Mouse (Mus musculus) c-Kit-positive CD71-negative TER-119-negative erythroid progenitor cells, embryonic 14.5 days (primary cell): ENCODE measurements around the gene Gm10188.

Experiments used
- DNase-seq: peaks from one replicate; pipeline ENCODE4 v3.0.0-alpha.2; 2013; ENCODE audit warnings: low read depth

Gm10188 gene

DNA sequence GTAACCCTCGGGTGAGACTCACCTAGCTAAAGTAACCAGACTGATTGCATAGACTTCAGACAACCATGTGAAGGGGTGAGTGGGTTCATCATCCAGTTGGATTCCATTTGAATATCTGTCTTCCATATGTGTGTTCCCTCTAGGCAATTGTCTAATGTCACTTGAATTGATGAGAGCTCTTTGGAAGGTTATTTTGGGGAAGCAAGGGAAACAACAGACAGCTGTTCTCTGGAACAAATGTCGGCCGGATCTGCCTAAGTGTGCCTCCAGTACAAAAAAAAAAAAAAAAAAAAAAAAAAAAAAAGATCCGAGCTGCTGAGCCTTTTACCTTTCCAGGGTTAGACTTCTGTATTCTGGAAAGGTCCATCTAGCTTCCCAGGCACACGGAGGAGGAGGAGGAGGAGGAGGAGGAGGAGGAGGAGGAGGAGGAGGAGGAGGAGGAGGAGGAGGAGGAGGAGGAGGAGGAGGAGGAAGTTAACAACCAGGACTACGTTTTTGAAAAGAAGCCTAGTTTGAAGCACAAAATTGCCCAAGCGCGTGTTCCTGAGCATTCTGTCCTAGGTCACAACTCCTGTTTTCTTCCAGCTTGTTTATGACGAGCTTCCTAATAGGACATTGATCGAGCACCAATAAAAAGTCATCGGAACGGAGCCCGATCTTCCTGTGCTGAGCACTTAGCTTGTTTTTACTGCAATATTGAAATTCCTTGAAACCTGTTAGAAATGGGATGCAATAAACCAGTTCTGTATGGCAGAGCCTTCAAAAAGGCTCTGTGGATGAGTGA, 3.1 kb downstream of the Gm10188 start:
- no peak for DNase-seq

DNA sequence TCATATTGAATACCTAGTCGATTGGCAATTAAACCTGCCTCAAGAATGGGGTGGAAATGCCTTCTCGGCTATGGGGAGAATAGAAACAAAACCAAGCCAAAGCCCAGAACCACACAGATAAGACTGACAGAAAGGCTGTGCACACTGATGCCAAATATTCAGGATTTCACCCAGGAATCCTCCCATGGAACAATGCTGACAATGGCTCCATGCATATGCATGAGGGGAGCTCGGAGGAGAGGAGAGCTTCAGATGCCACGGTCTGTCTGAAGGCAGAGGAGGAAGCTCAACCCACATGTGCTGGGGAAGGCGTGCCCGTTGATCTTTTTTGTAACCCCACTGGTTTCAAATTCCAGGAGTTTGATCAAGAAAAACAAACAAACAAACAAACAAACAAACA, 7.4 kb downstream of the Gm10188 start:
- no peak for DNase-seq

DNA sequence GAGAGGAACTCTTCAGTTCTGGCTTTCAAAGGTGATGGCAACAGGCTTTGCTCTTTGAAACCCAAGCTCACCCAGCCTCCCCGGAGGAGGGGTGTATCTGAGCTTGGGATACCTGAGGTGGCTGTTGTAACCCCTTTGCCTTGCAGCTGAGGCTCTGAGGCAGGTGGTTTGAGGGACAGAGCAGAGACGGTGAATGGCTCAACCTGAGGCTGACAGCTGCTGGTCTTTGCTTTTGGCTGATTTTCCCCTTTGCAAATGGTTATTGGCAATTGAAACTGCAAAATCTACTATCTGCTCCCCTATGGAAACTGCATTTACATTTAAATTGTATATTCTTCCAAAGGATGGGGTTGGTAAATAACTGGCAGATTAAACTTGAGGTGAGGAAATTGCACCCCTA, 7.9 kb downstream of the Gm10188 start:
- DNase-seq: no peak

- no peak for DNase-seq
Observed at GRCm38 (mm10) chr1:132216276-132216675, 13.3 kb downstream of the Gm10188 start.

GRCm38 (mm10) chr1:132213076-132213475, 16.5 kb downstream of the Gm10188 start:
- no peak for DNase-seq

DNA sequence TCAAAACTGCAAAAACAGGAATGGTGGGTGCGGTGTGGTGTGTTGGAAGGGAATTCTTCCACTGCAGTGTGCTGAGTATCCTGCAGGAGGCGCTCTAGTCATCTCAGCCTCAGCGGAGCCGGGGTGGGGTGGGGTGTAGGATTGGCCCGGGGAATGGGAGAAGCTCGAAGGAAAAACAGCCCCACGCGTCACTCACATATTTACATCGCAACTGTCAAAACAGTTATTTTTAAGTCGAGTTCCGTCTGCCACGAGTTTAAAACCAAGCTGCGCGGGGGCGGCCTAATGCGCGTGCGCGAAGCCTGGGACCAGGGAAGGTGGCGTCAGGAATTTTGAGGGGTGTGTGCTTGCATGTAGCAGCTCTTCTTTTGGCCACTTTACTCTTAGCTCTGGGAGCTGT, 17.3 kb downstream of the Gm10188 start:
- DNase-seq: no peak

GRCm38 (mm10) chr1:132211672-132212071, 17.9 kb downstream of the Gm10188 start:
- no peak for DNase-seq

DNA sequence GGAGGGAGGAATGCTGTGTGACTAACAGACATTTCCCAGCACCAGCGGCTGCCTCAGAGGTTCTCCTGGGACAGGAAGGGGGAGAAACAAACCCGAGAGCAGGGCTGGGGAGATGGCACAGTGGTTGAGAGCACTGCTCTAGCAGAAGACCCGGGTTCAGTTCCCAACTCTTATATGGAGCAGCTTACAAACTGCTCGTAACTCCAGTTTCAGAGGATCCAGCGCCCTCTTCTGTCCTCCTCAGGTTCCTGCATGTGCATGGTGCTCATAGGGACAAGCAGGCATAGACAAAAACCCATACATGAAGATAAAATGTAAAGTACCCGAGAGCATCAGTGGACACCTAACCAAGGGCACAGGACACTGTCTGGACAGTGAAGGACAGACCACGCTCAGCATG, 18.6 kb downstream of the Gm10188 start:
- peak; percentile 45 for DNase-seq

- DNase-seq: no peak
Observed at GRCm38 (mm10) chr1:132209400-132209799, 20.2 kb downstream of the Gm10188 start.

DNA sequence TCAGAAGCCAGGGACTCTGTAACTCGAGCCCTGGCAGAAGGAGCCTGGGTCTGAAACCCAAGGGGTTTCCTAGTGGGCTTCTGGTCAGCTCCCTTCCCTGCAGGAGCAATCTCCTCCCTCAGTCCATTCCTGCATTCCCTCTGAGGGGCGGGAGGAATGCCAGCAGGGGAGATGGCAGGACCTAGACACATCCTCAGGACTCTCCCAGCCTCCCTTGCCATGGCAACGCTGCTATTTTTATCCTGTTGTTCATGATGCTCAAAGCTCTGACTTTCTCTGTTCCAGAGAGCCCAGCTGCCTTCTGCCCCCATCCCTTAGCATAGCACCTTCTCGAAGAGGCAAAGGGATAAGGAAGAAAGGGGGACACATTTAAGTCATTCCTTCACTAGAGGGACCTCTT, 21.4 kb downstream of the Gm10188 start:
- no peak for DNase-seq

- DNase-seq: no peak
Observed at GRCm38 (mm10) chr1:132206828-132207227, 22.7 kb downstream of the Gm10188 start.

DNA sequence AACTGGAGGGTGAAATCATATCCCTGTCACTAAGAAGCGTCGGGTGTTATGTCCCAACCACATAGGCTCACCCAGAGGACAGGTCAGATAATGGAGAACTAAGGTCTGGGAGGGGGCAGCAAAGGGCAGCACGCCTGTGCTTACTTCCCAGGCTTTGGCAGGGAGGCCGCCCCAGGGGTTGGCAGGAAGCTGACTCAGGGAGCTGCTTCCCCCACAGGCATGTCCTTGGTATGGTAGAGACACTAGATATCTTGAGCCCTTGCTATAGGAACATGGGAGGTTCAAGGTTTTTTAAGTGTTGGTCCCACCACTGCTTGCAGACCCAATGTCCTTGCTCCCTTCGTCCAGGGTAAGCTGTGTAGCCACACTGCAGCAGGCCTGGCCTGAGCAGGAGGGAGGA, 23.6 kb downstream of the Gm10188 start:
- no peak for DNase-seq

- no peak for DNase-seq
Observed at GRCm38 (mm10) chr1:132202771-132203170, 26.8 kb downstream of the Gm10188 start.

DNA sequence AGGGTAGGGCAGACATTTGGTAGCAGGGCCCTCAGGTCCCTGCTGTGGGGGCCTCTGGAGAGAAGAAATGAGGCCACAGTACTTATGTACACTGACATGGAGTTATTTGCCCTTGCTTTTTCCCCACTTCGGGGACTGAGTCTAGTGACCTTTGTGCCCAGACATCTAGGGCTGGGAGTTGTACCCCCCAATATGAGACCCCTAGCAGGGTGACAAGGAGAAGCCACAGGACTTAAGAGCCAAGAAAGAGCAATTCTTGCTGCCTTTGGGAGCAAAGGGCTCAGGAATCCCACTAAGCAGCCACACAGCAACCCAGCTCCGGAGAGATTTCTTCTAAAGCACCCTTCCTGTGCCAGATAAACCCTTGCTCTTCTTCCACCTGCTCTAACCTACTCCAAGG, 27.6 kb downstream of the Gm10188 start:
- no peak for DNase-seq

GRCm38 (mm10) chr1:132201511-132201860, 28.1 kb downstream of the Gm10188 start:
- no peak for DNase-seq

- no peak for DNase-seq
Observed at GRCm38 (mm10) chr1:132200562-132201510, 28.7 kb downstream of the Gm10188 start.

DNA sequence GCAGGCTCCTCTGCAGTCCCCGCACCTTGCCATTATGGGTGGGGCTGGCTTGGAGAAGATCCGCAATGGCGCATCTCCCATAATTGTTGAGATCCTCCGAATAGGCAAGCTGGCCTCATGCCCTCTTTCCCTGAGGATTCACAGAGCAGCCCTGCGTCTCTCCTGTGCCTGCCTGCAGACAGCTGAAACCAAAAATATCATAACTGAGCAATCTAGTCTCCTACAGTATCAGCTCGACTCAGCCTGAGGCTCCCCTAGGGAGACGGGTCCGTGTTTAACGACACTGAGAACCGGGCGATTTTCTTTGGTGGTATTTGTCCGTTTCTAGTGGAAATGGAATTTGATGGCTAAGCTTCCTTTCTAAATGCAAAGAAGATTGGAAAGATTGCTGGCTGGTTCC, 29.6 kb downstream of the Gm10188 start:
- no peak for DNase-seq

DNA sequence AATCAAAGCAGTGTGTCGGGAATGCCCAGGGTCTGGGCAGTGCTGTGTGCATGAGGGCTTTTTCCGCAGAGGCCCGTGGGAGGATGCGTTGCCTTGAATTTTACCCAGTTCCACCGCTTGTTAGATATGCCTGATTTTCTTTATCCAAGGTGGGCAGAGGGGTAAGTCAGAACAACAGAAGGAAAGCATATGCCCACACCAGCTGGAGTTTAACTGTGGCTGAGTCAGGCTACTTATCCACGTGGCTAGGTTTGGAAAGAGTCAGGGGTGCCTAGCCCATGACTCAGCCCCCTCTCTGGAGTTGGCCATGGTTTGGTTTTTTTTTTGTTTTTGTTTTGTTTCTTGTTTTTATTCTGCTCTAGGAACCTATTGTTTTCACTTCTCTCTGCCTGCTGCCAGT, 30.3 kb downstream of the Gm10188 start:
- no peak for DNase-seq

DNA sequence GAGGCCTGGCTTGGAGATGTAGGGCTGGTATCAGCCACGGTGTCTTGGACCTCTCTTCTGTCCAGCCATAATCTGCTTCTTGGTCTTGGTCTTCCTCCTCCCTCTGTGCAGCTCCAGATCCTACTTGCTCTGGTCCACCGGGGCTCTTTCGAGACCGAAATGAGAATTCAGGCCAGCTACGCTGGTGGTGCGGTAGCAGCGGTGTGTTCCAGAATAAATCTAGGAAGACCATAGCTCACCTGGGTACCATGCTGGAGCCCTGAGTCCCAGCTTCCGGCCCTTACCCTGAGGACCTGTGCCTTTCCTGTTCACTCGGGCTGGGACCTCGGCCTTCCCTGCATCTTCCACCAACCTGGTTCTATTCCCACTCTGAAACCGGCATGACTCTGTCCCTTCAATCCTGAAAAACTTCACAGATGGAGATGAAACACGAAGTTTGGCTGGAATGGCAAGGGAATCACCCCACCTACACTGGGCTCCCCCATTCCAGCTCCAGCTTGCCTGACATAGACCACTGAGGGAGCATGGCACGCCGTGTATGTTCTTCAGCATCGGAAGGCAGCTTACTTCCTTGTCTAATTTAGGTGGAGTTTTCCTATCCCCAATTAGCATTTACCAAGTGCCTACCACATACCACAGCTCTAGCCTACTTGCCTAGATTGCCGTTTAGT, 31.0 kb downstream of the Gm10188 start:
- no peak for DNase-seq

DNA sequence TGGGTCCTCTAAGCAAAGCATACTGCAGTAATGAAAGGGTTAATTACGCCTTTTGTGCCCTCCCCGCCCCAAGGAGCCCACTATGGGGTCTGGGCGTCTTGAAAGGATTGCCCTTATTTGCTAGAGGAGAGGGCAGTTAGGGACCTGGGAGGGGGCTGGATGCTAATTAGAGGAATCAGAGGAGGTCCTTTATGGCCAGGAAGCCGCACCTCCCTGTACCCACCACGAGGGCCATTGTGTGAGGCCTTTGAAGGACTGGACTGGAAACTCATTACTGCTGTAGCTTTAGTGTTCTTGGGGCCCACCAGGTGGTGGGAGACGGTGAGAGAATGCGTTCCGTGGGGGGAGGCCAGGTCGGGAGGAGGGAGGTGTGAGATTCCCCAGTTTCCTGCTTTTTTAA, 31.9 kb downstream of the Gm10188 start:
- DNase-seq: no peak

- DNase-seq: no peak
Observed at GRCm38 (mm10) chr1:132196337-132196736, 33.2 kb downstream of the Gm10188 start.

DNA sequence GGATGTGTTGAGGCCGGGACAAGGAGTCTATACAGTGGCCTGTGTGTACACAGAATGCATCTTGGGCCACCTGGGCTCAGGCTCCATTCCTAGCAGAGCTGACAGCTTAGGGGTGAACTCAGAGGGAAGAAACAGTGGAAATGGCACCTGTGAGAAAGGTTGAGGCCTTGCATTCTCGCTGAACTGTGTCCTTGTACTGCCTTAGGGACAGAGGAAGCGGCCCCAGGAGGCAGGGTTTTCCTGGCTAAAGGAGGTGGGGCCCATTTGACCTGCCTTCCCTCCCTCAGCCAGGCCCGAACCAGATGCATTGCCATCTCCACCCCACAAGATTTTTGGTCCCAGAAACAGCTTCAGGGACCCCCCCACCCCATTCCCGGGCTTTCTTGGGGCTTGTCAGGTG, 33.9 kb downstream of the Gm10188 start:
- no peak for DNase-seq

- no peak for DNase-seq
Observed at GRCm38 (mm10) chr1:132195100-132195499, 34.5 kb downstream of the Gm10188 start.
